Mouse (Mus musculus) layer of hippocampus, postnatal 10 days (tissue): ENCODE measurements around the gene L3mbtl1. TPM values are rescaled to one million over a fixed set of nuclear protein-coding genes. Genes with fewer than 3 reads are reported as not detected.

Source experiments
- DNase-seq, 2 experiments: peaks; one replicate each; pipeline ENCODE4 v3.0.0; 2021; ENCODE audit warnings: low spot score in 2 of 2
- total RNA-seq, 2 experiments: library from RNA; stranded (reverse); gene quantifications; 2 replicates each; pipeline ENCODE4 v1.2.3; 2021

L3mbtl1 gene
- total RNA-seq, 2 experiments from 2014 or later, result 25.9 to 30.1 TPM

DNA sequence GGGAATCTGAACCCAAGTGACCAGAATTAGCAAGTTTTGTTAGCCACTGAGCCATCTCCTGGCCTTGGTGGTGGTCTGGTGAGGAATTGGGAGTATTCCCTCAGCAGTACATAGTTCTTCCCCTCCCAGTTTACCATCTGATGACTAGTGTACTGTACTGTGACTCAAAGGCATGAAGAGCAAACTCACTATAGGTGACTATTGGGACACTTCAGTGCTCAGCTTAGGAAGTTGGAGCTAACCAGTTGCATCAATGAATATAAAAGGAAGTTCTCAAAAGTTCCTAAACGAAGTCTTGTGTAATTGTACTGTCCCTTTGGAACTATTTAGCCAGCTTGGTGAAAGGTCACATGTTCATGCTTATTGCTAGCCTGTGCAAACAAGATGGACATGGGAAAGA lies 3.7 kb upstream of the L3mbtl1 start:
- DNase-seq, result no peak

DNA sequence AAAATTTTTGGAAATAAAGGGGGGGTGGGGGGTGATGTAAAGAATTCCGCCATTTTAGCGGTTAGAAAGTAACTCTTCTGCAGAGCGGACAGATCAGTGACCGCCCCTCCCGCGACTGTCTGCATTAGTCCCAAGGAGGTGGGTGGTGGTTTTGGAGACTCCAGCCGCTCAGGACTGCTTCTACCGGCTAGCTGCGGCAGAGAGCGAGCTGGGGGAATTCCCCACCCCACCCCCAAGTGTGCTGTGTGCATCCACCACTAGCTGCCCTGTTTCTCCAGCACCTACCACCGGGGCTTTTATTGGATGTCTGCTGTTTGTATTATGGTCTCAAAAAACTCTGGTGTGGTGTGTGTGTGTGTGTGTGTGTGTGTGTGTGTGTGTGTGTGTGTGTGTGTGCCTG lies 659 bp downstream of the L3mbtl1 start:
- no peak for DNase-seq

DNA sequence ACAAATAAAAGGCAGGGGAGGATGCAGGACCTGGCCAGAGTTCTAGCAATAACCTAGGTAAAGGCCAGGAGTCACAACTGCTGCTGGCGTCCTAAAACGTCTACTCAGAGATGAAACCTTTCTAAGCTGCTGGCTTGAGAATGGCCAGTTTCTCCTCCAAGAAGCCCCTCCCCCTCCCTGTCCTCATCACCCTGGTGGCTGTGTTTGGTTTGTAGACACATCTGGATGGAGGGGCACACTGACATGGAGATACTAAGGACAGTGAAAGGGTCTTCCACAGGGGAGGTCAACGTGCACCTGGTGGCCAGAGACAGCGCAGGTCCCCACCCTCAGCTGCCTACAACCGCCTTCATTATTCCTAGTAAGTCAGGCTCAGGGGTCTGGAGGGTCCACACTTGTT lies 3.7 kb downstream of the L3mbtl1 start:
- no peak for DNase-seq

DNA sequence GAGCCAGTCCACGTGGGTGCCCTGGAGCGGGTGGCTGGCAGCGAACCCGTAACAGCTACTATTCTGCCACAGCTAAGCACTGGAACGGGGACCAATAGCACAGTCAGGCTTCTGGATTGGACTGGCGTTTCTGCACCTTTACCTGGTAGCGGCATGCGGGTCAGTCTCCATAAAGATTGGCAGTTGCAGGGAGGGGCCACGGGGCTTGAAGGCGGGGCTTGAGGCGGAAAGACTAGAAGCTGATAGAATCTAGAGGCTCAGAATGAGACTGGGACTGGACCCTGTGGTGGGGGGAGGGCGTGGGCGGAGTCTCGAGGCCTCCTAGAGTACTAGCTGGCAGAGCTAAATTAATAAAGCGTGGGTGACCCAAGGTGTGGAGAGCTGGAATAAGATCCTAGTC lies 4.5 kb downstream of the L3mbtl1 start:
- DNase-seq, result peak in 1 of 2 experiments; percentile 39

DNA sequence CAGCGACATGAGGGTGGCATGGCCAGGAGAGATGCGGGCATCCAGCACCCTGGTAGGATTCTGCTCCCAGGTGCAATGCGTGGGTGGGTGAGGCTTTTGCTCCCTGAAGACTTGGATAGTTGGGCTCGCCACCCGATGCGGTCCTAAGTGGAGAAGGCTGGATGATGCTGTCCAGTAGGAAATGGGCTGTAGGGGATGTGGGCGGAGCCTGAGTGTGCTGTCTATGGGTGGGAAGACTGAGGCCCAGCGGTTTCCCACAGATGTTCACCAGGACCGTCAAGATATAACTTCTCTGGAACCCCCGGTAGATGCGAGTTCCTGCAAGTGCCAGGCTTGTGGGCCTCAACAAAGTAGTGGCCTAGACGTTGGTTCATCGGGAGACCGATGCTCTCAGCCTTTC lies 4.9 kb downstream of the L3mbtl1 start:
- no peak for DNase-seq

DNA sequence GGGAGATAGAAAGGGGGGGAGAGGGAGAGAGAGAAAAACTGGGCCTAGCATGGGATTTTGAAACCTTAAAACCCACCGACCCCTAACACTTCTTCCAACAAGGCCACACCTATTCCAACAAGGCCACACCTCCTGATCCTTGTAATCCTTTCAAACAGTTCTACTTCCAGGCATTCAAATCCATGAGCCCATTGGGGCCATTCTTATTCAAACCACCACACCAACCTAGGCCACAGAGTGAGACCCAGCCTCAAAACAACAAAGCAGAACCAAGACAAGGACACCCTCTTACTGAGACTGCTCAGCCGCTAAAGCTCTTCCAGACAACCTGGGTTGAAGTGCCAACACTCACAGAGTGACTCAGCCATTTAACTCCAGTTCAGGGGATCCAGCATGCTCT lies 7.5 kb downstream of the L3mbtl1 start:
- DNase-seq, result no peak

DNA sequence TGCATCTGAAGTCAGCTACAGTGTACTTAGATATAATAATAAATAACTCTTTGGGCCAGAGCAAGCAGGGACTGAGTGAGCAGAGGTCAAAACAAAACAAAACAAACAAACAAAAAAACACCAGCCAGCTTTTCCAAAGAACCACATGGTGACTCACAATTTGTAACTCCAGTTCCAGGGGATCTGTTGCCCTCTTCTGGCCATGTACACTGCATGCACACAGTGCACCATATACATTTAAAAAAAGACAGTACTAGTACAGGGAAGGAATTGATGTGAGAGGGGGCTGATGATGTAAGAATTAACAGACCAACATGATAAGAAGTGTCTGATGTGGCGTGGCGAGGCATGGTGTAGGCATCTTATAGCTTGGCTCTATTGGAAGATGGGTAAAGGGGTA lies 13.6 kb downstream of the L3mbtl1 start:
- DNase-seq, result no peak

DNA sequence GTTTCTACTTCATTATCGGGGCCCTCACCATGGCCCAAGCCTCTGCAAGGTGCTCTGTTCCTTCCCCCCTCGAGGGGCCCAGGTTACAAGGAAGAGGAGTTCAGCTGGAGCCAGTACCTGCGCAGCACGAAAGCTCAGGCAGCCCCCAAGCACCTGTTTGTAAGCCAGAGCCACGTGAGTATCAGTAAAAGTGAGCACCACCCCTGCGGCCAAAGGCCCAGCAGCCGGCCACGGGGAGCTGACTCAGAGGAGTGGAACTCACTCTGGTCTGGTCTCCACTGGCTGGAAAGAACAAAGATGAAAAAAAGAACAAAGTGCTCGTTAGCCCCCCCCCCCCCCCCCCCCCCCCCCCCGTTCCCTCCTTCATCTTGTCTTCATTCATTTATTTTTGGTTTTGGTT lies 18.0 kb downstream of the L3mbtl1 start:
- DNase-seq, result no peak

DNA sequence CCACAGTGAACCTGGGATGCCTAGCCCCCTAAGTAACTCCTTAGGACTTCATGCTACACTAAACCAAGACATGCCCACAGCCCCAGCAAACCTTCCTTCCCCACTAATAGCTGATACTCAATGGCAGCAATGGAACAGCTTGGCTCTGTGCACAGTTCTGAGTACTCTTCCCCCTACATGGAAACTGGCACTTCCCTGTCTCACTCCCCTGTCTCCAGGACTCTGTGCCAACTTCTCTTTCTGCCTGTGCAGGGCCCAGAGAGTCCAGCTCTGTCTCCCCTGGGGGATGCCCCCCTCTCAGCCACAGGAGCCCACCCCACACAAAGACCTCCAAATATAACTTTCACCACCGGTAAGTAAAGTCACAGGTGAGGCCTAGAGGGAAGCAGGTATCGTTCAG lies 23.5 kb downstream of the L3mbtl1 start:
- DNase-seq, result no peak

DNA sequence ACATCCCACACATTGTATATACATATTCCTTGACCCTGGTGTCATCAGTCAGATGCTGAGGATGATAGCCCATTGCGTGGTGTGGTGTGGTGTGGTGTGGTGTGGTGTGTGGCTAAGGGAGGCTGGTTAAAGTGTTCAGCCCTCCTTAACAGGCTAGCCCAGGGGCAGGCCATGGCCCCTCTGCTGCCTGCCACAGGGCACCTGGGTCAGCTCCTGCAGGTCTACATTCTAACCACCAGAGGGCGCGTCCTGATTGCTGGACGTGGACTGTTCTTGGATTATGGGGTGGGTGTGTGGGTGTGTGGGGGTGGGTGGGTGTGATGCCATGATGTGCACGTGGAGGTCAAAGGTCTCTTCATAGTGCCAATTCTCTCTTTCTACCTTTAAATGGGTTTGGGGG lies 25.1 kb downstream of the L3mbtl1 start:
- DNase-seq, result peak; percentile 33 to 43

DNA sequence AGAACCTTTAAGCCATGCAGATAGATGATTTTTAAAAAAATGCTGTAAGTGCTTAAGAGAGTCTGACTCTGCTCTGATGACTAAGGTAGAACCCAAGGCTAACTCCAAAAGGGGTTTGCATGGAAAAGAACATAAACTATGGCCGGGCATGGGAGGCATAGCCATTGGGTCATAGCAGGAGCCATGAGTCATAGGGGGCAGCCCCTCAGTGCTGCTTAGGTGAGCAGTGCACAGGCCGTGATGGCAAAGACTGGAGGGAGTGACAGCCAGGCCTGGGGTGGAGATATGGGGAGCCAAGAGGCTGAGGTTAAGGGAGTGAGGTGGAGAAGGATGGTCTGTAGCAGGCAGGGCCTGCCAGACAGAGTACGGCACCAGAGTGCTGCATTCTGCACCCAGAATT lies 25.8 kb downstream of the L3mbtl1 start:
- no peak for DNase-seq

DNA sequence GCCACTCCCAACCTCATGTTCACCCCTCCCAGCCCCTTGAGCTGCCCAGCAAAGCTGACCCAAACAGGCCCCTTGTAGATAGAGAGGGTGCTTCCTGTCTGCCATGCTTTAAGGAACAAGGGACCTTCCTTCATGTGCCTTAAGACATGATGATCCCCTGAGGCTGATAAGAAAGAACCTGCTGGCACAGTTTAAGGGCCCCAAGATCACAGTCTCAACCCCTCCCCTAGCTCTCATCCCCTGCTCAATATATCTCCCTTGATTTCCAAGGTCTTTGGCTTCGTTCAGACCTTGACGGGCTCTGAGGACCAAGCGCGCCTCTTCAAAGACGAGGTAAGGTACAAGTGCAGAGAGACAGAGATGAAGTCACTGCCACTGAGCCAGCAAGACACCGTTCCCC lies 27.6 kb downstream of the L3mbtl1 start:
- no peak for DNase-seq

DNA sequence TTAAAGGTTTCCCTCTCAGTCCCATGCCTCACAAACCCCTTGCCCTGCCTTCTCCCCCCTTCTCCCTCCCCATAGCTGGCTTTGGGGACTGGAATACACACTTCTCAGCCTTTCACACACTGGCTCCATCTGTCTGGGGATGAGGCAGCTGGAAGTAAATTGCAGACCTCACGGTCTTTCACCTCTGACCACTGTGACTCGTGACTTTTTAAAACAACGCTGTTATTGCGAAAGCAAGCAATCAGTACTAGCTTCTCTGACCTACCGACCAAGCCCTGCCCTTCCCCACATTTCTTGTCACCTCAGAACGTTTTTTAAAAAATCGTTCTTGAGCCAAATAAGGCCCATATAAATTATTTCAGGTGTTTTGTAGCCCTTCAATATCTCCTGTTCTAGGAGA lies 29.5 kb downstream of the L3mbtl1 start:
- no peak for DNase-seq

DNA sequence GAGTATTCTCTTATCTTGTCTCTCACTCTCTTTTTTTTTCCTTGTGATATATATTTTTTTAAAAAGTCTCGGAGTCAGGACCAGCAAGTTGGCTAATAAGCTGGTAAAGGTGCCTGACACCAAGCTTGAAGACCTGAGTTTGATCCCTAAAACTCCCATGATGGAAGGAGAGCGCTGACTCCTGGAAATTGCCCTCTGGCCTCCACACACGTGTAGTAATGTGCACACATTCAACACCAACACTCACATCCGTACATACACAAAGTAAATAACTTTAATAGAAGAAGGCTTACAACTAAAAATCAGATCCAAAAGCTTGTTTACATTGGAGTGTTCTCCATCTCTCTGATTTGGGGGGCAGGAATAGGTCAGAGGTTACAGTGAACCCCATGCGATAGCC lies 29.9 kb downstream of the L3mbtl1 start:
- no peak for DNase-seq

DNA sequence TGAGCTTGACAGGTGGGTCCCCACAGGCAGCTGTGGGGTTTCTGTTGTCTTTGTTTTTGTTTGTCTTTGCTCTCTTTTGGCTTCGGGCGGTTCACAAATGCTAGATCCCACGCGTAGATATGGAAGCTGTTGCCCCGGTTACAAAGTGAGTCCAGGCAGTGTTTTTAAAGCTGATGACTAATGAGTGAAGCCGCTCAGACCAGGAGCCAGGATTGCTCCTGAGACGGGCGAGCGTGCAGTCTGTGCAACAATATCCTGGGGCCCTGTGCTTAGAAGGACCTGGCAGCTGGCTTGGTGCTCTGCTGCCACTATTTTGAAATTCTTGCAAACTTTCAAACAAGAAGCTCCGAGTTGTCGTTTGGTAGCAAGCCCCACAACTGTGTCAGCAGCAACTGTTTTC lies 30.4 kb downstream of the L3mbtl1 start:
- no peak for DNase-seq

DNA sequence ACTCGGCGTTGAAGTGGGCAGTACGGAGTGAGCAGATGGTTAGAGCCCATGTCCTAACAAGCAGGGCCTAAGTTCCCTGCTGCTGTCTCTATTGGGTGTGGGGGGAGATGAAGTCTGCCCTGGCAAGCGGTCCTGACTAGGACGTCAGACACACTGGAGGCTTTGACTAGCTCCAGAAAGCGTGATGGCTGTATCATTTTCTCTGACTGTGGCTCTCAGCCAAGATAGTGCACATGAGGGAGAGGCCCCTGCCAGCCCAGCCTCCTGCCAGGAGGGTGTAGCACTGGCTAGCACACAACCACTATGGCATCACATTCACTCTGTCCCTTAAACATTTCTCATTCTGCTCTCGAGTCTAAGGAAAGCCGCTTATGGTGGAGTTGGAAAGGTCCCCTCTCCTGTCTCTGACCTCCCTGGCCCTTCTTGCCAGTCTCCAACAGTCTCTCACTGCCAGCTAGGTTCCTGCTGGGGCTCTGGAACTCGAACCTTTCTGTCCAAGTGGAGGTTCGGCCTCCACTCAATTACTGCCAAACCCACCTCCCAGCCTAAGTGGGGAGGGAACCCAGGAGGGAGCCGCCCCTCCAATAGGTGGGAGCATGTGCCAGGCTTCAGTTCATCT lies 32.0 kb downstream of the L3mbtl1 start:
- peak; percentile 32 to 41 for DNase-seq

DNA sequence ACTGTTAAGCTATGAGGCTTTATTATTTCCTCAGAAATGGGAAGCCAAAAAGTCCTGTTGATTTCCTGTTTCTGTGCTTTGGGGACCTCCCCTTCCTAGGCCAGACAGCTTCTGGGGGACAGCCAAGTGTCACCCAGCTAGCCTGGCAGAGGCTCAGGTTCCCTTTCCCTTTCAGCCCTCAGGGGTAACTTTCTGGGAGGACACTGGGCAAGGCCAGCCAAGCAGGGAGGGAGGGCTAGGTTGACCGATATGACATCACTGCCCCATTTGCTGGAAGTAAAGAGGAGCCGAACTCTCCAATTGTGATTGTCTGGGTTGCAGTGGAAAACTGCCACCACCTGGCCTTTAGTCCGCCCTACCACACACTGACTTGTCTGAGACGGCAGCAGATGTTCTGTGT lies 32.7 kb downstream of the L3mbtl1 start:
- DNase-seq, result peak; percentile 25 to 30

DNA sequence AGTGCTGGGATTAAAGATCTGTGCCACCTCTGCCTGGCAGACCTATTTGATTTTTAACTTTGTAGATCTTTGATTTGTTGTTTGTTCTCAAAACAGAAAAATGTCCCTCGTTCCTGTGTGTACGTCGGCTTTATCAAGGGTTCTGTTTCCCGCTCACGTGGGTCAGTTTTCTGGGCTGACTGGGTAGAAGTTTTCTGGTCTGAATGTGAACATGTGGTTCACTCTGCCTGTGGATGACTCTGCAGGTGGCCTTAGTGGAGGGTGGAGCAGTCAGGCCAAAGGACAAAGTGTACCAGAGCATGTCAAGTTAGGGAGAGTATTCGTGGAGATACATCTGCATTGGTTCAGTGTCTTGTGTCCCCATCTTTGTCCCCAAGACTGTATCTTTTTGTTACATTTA lies 41.1 kb downstream of the L3mbtl1 start:
- DNase-seq, result no peak

DNA sequence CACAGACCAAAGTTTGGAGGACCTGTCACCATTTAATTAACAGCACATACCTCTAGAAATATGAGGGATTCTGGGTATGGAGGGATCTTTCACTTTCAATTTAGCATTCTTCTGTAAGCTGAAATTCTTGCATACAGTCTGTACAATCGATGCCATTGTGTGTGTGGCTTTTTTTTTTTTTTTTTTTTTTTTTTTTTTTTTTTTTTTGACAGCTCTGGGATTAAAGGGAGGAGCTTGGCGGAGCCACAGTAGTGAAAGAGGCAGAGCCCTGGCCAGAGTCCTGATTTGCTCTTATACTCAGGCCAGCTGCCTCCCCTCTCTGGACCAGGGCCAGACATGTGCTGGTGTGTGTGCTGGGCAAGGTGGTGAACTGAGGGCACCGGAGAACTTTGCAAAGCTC lies 42.7 kb downstream of the L3mbtl1 start:
- DNase-seq, result peak; percentile 47 to 58

DNA sequence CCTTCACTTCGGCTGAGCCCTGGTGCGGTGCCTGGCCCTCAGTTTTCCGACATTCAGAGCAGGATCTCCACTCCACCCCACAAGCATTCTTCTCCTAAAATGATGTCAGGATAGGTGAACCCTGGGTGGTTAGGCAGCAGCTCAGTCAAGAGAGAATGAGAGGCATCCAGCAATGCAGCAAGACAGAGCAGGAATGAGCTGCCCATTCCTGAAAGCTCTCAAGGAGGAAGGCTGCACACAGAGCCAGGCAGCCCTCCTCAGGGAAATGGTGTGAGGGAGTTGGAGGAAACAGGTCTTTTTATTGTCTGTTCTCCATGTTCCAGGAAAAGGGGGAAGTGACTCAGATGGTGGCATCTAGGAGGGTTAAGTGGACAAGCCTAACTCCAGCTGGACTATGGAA lies 43.5 kb downstream of the L3mbtl1 start:
- DNase-seq, result no peak

DNA sequence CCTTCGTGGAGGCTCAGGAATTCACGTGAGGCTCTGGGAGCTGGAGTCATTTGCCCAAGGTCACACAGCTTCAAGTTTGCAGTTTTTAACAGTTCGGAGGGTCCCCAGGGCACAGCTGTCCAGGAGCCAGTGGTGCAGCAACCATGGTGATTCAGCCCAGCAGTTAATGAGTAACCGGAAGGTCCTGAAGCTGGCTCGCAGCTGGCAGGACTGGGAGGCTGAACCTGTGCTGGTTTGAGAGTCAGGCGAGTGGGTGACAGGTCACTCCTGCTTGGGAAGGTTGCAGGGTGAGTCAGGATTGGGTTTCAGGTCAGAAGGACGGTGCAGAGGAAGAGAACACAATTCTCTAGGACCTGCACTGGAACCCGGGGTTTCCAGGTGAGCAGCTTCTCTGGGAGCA lies 43.9 kb downstream of the L3mbtl1 start, which contains the start of gene Sgk2:
TSS of gene Sgk2 (plus strand) at position 113 of the 400 bp plus-strand sequence.
- no peak for DNase-seq

DNA sequence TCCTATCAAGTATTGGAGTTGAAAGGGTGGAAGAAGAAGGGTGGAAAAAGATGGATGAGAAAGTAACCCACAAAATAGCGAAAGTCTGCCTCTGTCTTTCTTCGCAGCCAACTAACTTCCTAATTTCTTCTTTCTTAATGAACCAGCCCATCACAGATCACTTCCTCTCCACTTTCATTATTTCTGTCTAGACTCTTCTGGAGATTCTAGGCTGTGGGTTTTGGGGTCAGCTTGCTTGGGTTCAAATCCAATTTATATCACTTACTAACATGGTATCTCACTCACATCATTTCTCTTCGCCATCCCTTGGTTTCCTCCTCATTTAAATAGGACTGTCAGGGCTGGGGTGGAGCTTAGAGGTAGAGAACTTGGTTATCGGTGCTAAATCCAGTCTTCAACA lies 45.0 kb downstream of the L3mbtl1 start:
- DNase-seq, result no peak

DNA sequence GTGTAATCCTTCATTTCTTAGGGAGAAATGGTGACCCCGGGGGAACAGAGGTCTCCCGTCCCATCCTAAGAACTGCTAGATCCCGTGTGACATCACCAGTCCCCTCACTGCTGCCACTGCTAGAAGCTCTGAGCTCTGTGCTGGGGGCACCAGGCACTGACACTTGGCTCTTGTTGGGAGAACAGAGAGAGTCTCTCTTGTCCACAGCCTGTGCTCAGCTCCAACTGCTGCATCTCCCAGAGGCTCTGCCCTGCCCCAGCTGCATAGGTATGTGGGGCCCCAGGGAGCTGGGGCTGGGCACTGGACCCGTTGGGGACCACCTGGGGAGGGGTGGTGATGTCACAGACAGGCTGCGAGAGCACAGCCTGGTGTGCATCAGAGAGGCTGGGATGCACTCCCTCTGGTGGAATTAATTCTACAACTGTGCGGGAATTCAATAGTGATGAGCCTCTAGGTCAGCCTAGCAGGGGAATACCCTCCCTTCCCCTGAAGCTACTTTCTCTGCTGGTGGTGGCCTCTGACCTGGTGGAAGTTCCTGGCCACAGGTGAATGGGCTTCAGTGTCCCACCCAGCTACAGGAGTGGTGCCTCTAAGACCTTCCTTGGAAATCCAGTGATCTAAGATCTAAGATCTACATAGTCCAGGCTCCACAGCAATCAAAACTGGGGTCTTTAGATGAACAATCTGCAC lies 48.3 kb downstream of the L3mbtl1 start:
- no peak for DNase-seq
